Mouse (Mus musculus): ENCODE results near the gene Elmo1. TPM values are rescaled to one million over a fixed set of nuclear protein-coding genes. Genes with fewer than 3 reads are reported as not detected.

Gene Elmo1
- polyA plus RNA-seq, 1 experiment from 2014 or later: 38.3 TPM

DNA sequence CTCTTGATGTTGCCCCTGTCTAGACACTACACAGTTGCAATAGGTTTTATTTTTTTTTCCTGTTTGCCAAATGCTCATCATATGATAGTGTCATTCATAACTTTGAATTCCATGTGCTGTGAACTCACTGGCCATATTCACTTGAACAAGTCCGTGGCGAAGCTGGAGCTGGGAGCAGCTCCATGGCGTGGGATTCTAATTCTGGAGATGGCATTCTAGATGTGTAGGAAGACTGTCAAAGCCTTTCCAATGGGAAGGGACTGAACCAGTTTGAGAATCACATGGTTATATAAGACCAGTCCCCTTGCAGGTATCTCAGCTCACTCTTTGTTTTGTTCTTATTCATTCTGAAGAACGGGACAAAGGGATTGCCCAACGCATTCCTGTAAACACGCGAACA, 211.4 kb downstream of the Elmo1 start:
- no peak overlapping the region for H3K27ac ChIP-seq (replicated peaks; ENCODE audit: low read depth, low read length)
- DNase-seq (no peak), ATAC-seq (ENCODE audit: low FRiP score, low TSS enrichment) (no peak)
- no peak overlapping the region for H3K9ac ChIP-seq (replicated peaks; ENCODE audit: low read length)
- WGBS: 98% methylated on average over 7 of the region's 7 CpGs
- H3K4me3 ChIP-seq (replicated peaks; ENCODE audit: low read depth, low read length): no peak overlapping the region
- H3K4me1 ChIP-seq (ENCODE audit: control insufficient read depth, insufficient read depth, low read length): no peaks in the 10 kb centered on the region
- H3K9me3 ChIP-seq (ENCODE audit: control insufficient read depth, low read length): no peaks in the 10 kb centered on the region
- H3K27me3 ChIP-seq (ENCODE audit: control insufficient read depth, insufficient read depth, low read length): no peaks in the 10 kb centered on the region
- H3K4me2 ChIP-seq (ENCODE audit: low read length): no peak overlapping the region
- H3K36me3 ChIP-seq (ENCODE audit: control insufficient read depth, insufficient read depth, low read length): no peaks in the 10 kb centered on the region

DNA sequence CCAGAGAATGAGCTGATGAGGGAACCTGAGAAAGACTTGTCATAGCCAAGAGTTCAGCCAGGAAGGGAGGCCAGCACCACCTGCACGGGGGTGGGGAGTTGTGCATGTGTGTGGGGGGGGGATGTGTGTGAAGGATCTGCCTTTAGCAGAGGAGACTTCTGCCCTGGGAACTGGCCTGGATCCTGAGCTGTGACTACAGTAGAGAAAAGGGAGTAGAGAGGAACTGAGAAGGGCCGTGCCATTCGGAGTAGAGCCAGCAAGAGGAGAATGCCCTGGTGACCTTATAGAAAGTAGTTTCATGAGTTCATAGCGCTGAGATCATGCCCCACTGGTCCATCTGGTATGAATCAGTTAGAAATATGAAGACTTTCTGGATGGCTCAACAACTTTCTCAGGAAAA, 215.2 kb downstream of the Elmo1 start:
- no peak overlapping the region for H3K9ac ChIP-seq (replicated peaks; ENCODE audit: low read length)
- no peak overlapping the region for H3K4me3 ChIP-seq (replicated peaks; ENCODE audit: low read depth, low read length)
- H3K4me1 ChIP-seq (ENCODE audit: control insufficient read depth, insufficient read depth, low read length): no peaks in the 10 kb centered on the region
- no peaks in the 10 kb centered on the region for H3K27me3 ChIP-seq (ENCODE audit: control insufficient read depth, insufficient read depth, low read length)
- no peak overlapping the region for H3K27ac ChIP-seq (replicated peaks; ENCODE audit: low read depth, low read length)
- ATAC-seq (ENCODE audit: low FRiP score, low TSS enrichment) (no peak), DNase-seq (no peak)
- no peak overlapping the region for H3K4me2 ChIP-seq (ENCODE audit: low read length)
- no peaks in the 10 kb centered on the region for H3K36me3 ChIP-seq (ENCODE audit: control insufficient read depth, insufficient read depth, low read length)
- 89% methylated on average over 4 of the region's 4 CpGs for WGBS
- no peaks in the 10 kb centered on the region for H3K9me3 ChIP-seq (ENCODE audit: control insufficient read depth, low read length)

DNA sequence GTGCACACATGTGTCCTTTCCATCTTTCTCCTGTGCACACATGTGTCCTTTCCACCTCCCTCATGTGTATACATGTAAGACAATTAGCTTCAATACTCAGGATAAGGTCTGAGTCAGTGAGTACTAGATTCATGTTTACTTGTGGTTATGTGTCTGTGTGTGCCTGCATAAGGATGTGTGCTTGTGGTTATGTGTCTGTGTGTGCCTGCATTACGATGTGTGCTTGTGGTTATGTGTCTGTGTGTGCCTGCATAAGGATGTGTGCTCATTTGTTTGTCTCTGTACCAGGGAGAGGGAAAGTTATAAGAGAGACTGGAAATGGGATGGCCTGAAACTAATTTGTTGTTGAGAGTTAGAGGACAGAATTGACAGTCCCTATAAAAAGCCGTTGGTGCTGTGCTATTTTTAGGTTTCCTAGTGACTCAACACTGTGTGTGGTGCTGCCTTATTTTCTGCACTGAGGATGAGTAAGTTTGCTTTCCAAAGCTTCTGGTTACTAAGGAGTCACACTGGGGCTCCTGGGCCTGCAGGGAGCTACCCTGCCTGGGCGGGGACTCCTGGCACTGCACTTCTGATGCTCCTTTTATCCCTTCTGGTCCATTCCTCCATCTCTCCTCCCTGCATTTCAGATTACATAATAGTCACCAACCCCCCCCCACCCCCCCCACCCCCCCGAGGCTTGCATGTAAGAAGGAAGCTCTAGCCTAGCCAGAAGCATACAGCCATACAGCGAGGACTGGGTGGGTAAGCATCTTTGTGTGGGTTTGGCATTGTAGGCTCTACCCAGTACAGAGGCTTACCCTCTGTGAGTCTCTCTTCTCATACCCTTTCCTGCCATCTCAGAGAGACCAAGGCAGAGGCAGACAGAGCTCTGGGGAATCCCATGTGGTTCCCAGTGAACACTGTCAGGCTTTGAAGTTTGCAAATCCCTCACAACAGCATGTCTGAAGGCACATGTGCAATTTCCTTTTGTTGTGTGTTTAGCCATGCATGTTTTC, 216.1 kb downstream of the Elmo1 start:
- Histone ChIP-seq H3K9me3 (ENCODE audit: control insufficient read depth, low read length) (no peaks in the 10 kb centered on the region), H3K4me3 (replicated peaks; ENCODE audit: low read depth, low read length) (no peak overlapping the region), H3K27me3 (ENCODE audit: control insufficient read depth, insufficient read depth, low read length) (no peaks in the 10 kb centered on the region), H3K27ac (replicated peaks; ENCODE audit: low read depth, low read length) (no peak overlapping the region), H3K4me1 (ENCODE audit: control insufficient read depth, insufficient read depth, low read length) (no peaks in the 10 kb centered on the region), H3K36me3 (ENCODE audit: control insufficient read depth, insufficient read depth, low read length) (no peaks in the 10 kb centered on the region), H3K4me2 (ENCODE audit: low read length) (no peak overlapping the region), H3K9ac (replicated peaks; ENCODE audit: low read length) (no peak overlapping the region)
- ATAC-seq (ENCODE audit: low FRiP score, low TSS enrichment) (peak; percentile 40), DNase-seq (peak; percentile 37)
- WGBS: 51% methylated on average over 5 of the region's 5 CpGs

- Histone ChIP-seq H3K4me1 (ENCODE audit: control insufficient read depth, insufficient read depth, low read length) (no peaks in the 10 kb centered on the region), H3K9ac (replicated peaks; ENCODE audit: low read length) (no peak overlapping the region), H3K9me3 (ENCODE audit: control insufficient read depth, low read length) (no peaks in the 10 kb centered on the region), H3K27ac (replicated peaks; ENCODE audit: low read depth, low read length) (no peak overlapping the region), H3K36me3 (ENCODE audit: control insufficient read depth, insufficient read depth, low read length) (no peaks in the 10 kb centered on the region), H3K4me3 (replicated peaks; ENCODE audit: low read depth, low read length) (no peak overlapping the region), H3K27me3 (ENCODE audit: control insufficient read depth, insufficient read depth, low read length) (no peaks in the 10 kb centered on the region), H3K4me2 (ENCODE audit: low read length) (no peak overlapping the region)
- DNase-seq (no peak), ATAC-seq (ENCODE audit: low FRiP score, low TSS enrichment) (no peak)
- 83% methylated on average over 2 of the region's 2 CpGs for WGBS
These were observed 217.0 kb downstream of the Elmo1 start for GRCm38 (mm10) chr13:20307381-20307780.

- Histone ChIP-seq H3K9me3 (ENCODE audit: control insufficient read depth, low read length) (no peaks in the 10 kb centered on the region), H3K4me3 (replicated peaks; ENCODE audit: low read depth, low read length) (no peak overlapping the region), H3K9ac (replicated peaks; ENCODE audit: low read length) (no peak overlapping the region), H3K36me3 (ENCODE audit: control insufficient read depth, insufficient read depth, low read length) (no peaks in the 10 kb centered on the region), H3K27me3 (ENCODE audit: control insufficient read depth, insufficient read depth, low read length) (no peaks in the 10 kb centered on the region), H3K27ac (replicated peaks; ENCODE audit: low read depth, low read length) (no peak overlapping the region), H3K4me1 (ENCODE audit: control insufficient read depth, insufficient read depth, low read length) (peaks cover 4% of the 10 kb centered on the region; the same call in 1 of the 2 replicates), H3K4me2 (ENCODE audit: low read length) (no peak overlapping the region)
- peak; percentile 59; the same call in 1 of the 2 replicates for ATAC-seq (ENCODE audit: low FRiP score, low TSS enrichment)
- WGBS: 10% methylated on average over 3 of the region's 3 CpGs
- peak; percentile 96 for DNase-seq
These were observed 221.2 kb downstream of the Elmo1 start for GRCm38 (mm10) chr13:20311612-20312011.

DNA sequence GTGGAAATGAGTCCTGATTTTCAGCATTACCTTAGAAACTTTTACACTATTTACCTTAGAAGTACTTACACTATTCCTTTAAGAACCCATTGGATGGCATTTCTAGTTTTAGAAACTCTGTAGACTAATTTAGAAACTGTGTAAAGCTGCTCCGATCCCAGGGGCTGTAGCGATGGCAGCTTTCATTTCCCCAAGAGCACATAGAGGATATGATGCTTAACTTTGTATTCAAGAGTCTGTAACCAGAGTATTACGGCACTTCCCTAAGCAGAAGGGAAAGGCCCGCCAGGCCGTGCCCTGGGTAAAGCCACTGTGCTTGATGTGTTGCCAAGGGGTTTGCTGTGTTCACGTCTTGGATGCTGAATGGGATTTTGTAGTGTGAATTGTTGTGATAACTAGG, 222.9 kb downstream of the Elmo1 start:
- Histone ChIP-seq H3K36me3 (ENCODE audit: control insufficient read depth, insufficient read depth, low read length) (no peaks in the 10 kb centered on the region), H3K4me2 (ENCODE audit: low read length) (no peak overlapping the region), H3K27ac (replicated peaks; ENCODE audit: low read depth, low read length) (no peak overlapping the region), H3K27me3 (ENCODE audit: control insufficient read depth, insufficient read depth, low read length) (no peaks in the 10 kb centered on the region), H3K4me3 (replicated peaks; ENCODE audit: low read depth, low read length) (no peak overlapping the region), H3K9ac (replicated peaks; ENCODE audit: low read length) (no peak overlapping the region), H3K4me1 (ENCODE audit: control insufficient read depth, insufficient read depth, low read length) (peaks cover 5% of the 10 kb centered on the region), H3K9me3 (ENCODE audit: control insufficient read depth, low read length) (no peaks in the 10 kb centered on the region)
- 66% methylated on average over 6 of the region's 6 CpGs for WGBS
- ATAC-seq (ENCODE audit: low FRiP score, low TSS enrichment) (no peak), DNase-seq (no peak)

- Histone ChIP-seq H3K36me3 (ENCODE audit: control insufficient read depth, insufficient read depth, low read length) (no peaks in the 10 kb centered on the region), H3K27me3 (ENCODE audit: control insufficient read depth, insufficient read depth, low read length) (no peaks in the 10 kb centered on the region), H3K4me3 (replicated peaks; ENCODE audit: low read depth, low read length) (no peak overlapping the region), H3K4me1 (ENCODE audit: control insufficient read depth, insufficient read depth, low read length) (peaks cover 12% of the 10 kb centered on the region), H3K9ac (replicated peaks; ENCODE audit: low read length) (no peak overlapping the region), H3K27ac (replicated peaks; ENCODE audit: low read depth, low read length) (no peak overlapping the region), H3K4me2 (ENCODE audit: low read length) (no peak overlapping the region), H3K9me3 (ENCODE audit: control insufficient read depth, low read length) (no peaks in the 10 kb centered on the region)
- DNase-seq (no peak), ATAC-seq (ENCODE audit: low FRiP score, low TSS enrichment) (no peak)
- 84% methylated on average over 11 of the region's 11 CpGs for WGBS
These were observed 225.7 kb downstream of the Elmo1 start for GRCm38 (mm10) chr13:20316139-20316538.

DNA sequence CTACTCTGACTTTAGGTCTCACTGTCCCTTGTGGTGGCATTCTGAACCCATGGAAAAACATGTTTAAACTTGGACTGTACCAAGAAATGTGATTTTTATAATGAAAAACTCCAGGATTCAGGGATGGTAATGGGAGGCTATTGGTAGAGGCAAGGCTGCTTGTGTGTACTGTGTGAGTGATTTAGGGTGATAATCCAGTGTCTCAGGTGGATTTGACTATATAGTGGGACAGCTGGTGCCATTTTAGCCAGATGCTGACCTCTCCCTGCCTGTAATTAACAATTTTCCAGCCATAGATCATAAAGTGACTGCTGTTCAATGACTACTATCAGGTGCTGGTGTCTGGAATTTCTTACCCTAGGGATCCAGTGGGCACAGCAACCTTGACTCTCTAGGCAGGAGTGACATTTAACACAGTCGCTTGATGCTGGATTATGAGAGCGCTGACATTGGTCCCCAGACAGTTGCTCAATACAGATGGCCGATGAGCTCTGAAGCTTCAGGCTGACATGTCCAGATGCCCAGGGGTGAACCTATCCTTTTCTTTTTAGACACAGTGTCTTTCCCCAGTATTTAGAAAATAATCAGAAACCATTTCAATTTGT, 228.3 kb downstream of the Elmo1 start:
- whole genome bisulfite sequencing: 37% methylated on average over 3 of the region's 3 CpGs
- H3K27ac ChIP-seq (replicated peaks; ENCODE audit: low read depth, low read length): no peak overlapping the region

More for the DNA sequence above, 228.3 kb downstream of the Elmo1 start:
- H3K27me3 ChIP-seq (ENCODE audit: control insufficient read depth, insufficient read depth, low read length): no peaks in the 10 kb centered on the region
- peaks cover 8% of the 10 kb centered on the region; the same call in 1 of the 2 replicates for H3K4me1 ChIP-seq (ENCODE audit: control insufficient read depth, insufficient read depth, low read length)
- no peak overlapping the region for H3K4me3 ChIP-seq (replicated peaks; ENCODE audit: low read depth, low read length)
- ATAC-seq (ENCODE audit: low FRiP score, low TSS enrichment): peak; percentile 19; the same call in 1 of the 2 replicates
- no peak overlapping the region for H3K4me2 ChIP-seq (ENCODE audit: low read length)
- H3K36me3 ChIP-seq (ENCODE audit: control insufficient read depth, insufficient read depth, low read length): no peaks in the 10 kb centered on the region
- no peaks in the 10 kb centered on the region for H3K9me3 ChIP-seq (ENCODE audit: control insufficient read depth, low read length)
- DNase-seq: peak; percentile 22
- H3K9ac ChIP-seq (replicated peaks; ENCODE audit: low read length): no peak overlapping the region
